Mouse (Mus musculus): ENCODE results near the gene Gm11027. TPM values are rescaled to one million over a fixed set of nuclear protein-coding genes. Genes with fewer than 3 reads are reported as not detected.
A peak's percentile ranks its signal among the peaks of the same experiment; 100 is the strongest.

The Gm11027 gene
- polyA plus RNA-seq, 1 experiment from 2014 or later = not detected

GRCm38 (mm10) chr12:116271071-116271470 is 4.1 kb upstream of the Gm11027 start:
- no peaks in the 10 kb centered on the region for H3K4me1 ChIP-seq (ENCODE audit: control insufficient read depth, insufficient read depth, low read length)
- H3K4me2 ChIP-seq = no peak overlapping the region
- H3K4me3 ChIP-seq (ENCODE audit: low read depth, low read length) = no peak overlapping the region
- H3K9ac ChIP-seq (ENCODE audit: low read depth, low read length) = no peak overlapping the region
- peaks cover 22% of the 10 kb centered on the region for H3K27me3 ChIP-seq (ENCODE audit: control insufficient read depth, insufficient read depth, low read length)
- H3K36me3 ChIP-seq (ENCODE audit: control insufficient read depth, insufficient read depth, low read length) = no peaks in the 10 kb centered on the region
- no peak for ATAC-seq (replicated peaks; ENCODE audit: insufficient number of reproducible peaks, low FRiP score, low TSS enrichment)
- no peak overlapping the region for H3K27ac ChIP-seq (ENCODE audit: low read depth, low read length)
- H3K9me3 ChIP-seq (replicated peaks; ENCODE audit: control insufficient read depth, low read length) = no peaks in the 10 kb centered on the region
- WGBS (ENCODE audit: insufficient replicate concordance) = 92% methylated on average over 2 of the region's 2 CpGs

- Histone ChIP-seq H3K36me3 (ENCODE audit: control insufficient read depth, insufficient read depth, low read length) (no peaks in the 10 kb centered on the region), H3K4me3 (ENCODE audit: low read depth, low read length) (no peak overlapping the region), H3K27ac (ENCODE audit: low read depth, low read length) (no peak overlapping the region), H3K4me1 (ENCODE audit: control insufficient read depth, insufficient read depth, low read length) (no peaks in the 10 kb centered on the region), H3K9ac (ENCODE audit: low read depth, low read length) (no peak overlapping the region), H3K4me2 (no peak overlapping the region), H3K9me3 (replicated peaks; ENCODE audit: control insufficient read depth, low read length) (no peaks in the 10 kb centered on the region), H3K27me3 (ENCODE audit: control insufficient read depth, insufficient read depth, low read length) (peaks cover 10% of the 10 kb centered on the region)
- ATAC-seq (replicated peaks; ENCODE audit: insufficient number of reproducible peaks, low FRiP score, low TSS enrichment) = no peak
- 57% methylated on average over 1 of the region's 1 CpGs for WGBS (ENCODE audit: insufficient replicate concordance)
These were observed 1.5 kb upstream of the Gm11027 start for GRCm38 (mm10) chr12:116273733-116274132.

GRCm38 (mm10) chr12:116275631-116276030 is 445 bp downstream of the Gm11027 start:
- no peak for ATAC-seq (replicated peaks; ENCODE audit: insufficient number of reproducible peaks, low FRiP score, low TSS enrichment)
- Histone ChIP-seq H3K9ac (ENCODE audit: low read depth, low read length) (no peak overlapping the region), H3K4me2 (no peak overlapping the region), H3K9me3 (replicated peaks; ENCODE audit: control insufficient read depth, low read length) (no peaks in the 10 kb centered on the region), H3K27me3 (ENCODE audit: control insufficient read depth, insufficient read depth, low read length) (peaks cover 8% of the 10 kb centered on the region), H3K36me3 (ENCODE audit: control insufficient read depth, insufficient read depth, low read length) (no peaks in the 10 kb centered on the region), H3K4me3 (ENCODE audit: low read depth, low read length) (no peak overlapping the region), H3K4me1 (ENCODE audit: control insufficient read depth, insufficient read depth, low read length) (no peaks in the 10 kb centered on the region), H3K27ac (ENCODE audit: low read depth, low read length) (no peak overlapping the region)
- WGBS (ENCODE audit: insufficient replicate concordance) = 87% methylated on average over 4 of the region's 4 CpGs

GRCm38 (mm10) chr12:116276961-116277360 is 1.8 kb downstream of the Gm11027 start:
- ATAC-seq (replicated peaks; ENCODE audit: insufficient number of reproducible peaks, low FRiP score, low TSS enrichment) = no peak
- H3K27ac ChIP-seq (ENCODE audit: low read depth, low read length) = no peak overlapping the region
- H3K9me3 ChIP-seq (replicated peaks; ENCODE audit: control insufficient read depth, low read length) = no peaks in the 10 kb centered on the region
- peaks cover 2% of the 10 kb centered on the region; the same call in 1 of the 2 replicates for H3K27me3 ChIP-seq (ENCODE audit: control insufficient read depth, insufficient read depth, low read length)
- 23% methylated on average over 2 of the region's 2 CpGs for WGBS (ENCODE audit: insufficient replicate concordance)
- H3K4me2 ChIP-seq = no peak overlapping the region
- no peak overlapping the region for H3K4me3 ChIP-seq (ENCODE audit: low read depth, low read length)
- H3K4me1 ChIP-seq (ENCODE audit: control insufficient read depth, insufficient read depth, low read length) = no peaks in the 10 kb centered on the region
- H3K9ac ChIP-seq (ENCODE audit: low read depth, low read length) = no peak overlapping the region
- no peaks in the 10 kb centered on the region for H3K36me3 ChIP-seq (ENCODE audit: control insufficient read depth, insufficient read depth, low read length)

- no peaks in the 10 kb centered on the region for H3K4me1 ChIP-seq (ENCODE audit: control insufficient read depth, insufficient read depth, low read length)
- H3K27me3 ChIP-seq (ENCODE audit: control insufficient read depth, insufficient read depth, low read length) = peaks cover 2% of the 10 kb centered on the region; the same call in 1 of the 2 replicates
- no peaks in the 10 kb centered on the region for H3K9me3 ChIP-seq (replicated peaks; ENCODE audit: control insufficient read depth, low read length)
- H3K4me2 ChIP-seq = no peak overlapping the region
- no peak overlapping the region for H3K4me3 ChIP-seq (ENCODE audit: low read depth, low read length)
- no peak overlapping the region for H3K9ac ChIP-seq (ENCODE audit: low read depth, low read length)
- ATAC-seq (replicated peaks; ENCODE audit: insufficient number of reproducible peaks, low FRiP score, low TSS enrichment) = no peak
- no peak overlapping the region for H3K27ac ChIP-seq (ENCODE audit: low read depth, low read length)
- 83% methylated on average over 1 of the region's 1 CpGs for WGBS (ENCODE audit: insufficient replicate concordance)
- H3K36me3 ChIP-seq (ENCODE audit: control insufficient read depth, insufficient read depth, low read length) = no peaks in the 10 kb centered on the region
These were observed 3.4 kb downstream of the Gm11027 start for GRCm38 (mm10) chr12:116278541-116278940.

- H3K4me2 ChIP-seq = no peak overlapping the region
- WGBS (ENCODE audit: insufficient replicate concordance) = 88% methylated on average over 2 of the region's 2 CpGs
- no peaks in the 10 kb centered on the region for H3K9me3 ChIP-seq (replicated peaks; ENCODE audit: control insufficient read depth, low read length)
- H3K9ac ChIP-seq (ENCODE audit: low read depth, low read length) = no peak overlapping the region
- H3K4me1 ChIP-seq (ENCODE audit: control insufficient read depth, insufficient read depth, low read length) = no peaks in the 10 kb centered on the region
- no peak for ATAC-seq (replicated peaks; ENCODE audit: insufficient number of reproducible peaks, low FRiP score, low TSS enrichment)
- no peak overlapping the region for H3K4me3 ChIP-seq (ENCODE audit: low read depth, low read length)
- H3K27ac ChIP-seq (ENCODE audit: low read depth, low read length) = no peak overlapping the region
- no peaks in the 10 kb centered on the region for H3K36me3 ChIP-seq (ENCODE audit: control insufficient read depth, insufficient read depth, low read length)
- 0 out of 2 replicates have a peak, but pooled peaks cover 2% of the 10 kb centered on the region for H3K27me3 ChIP-seq (ENCODE audit: control insufficient read depth, insufficient read depth, low read length)
These were observed 4.0 kb downstream of the Gm11027 start for GRCm38 (mm10) chr12:116279181-116279580.

GRCm38 (mm10) chr12:116280149-116280652 is 5.0 kb downstream of the Gm11027 start:
- Histone ChIP-seq H3K36me3 (ENCODE audit: control insufficient read depth, insufficient read depth, low read length) (no peaks in the 10 kb centered on the region), H3K27me3 (ENCODE audit: control insufficient read depth, insufficient read depth, low read length) (0 out of 2 replicates have a peak, but pooled peaks cover 2% of the 10 kb centered on the region), H3K9me3 (replicated peaks; ENCODE audit: control insufficient read depth, low read length) (no peaks in the 10 kb centered on the region), H3K4me3 (ENCODE audit: low read depth, low read length) (peak overlapping the region; percentile 93), H3K4me1 (ENCODE audit: control insufficient read depth, insufficient read depth, low read length) (no peaks in the 10 kb centered on the region), H3K4me2 (peak overlapping the region; percentile 91), H3K27ac (ENCODE audit: low read depth, low read length) (peak overlapping the region; percentile 98), H3K9ac (ENCODE audit: low read depth, low read length) (peak overlapping the region; percentile 97)
- ATAC-seq (replicated peaks; ENCODE audit: insufficient number of reproducible peaks, low FRiP score, low TSS enrichment) = no peak; the same call in 1 of the 2 replicates
- 5% methylated on average over 7 of the region's 7 CpGs for WGBS (ENCODE audit: insufficient replicate concordance)

GRCm38 (mm10) chr12:116280653-116281364 is 5.6 kb downstream of the Gm11027 start, which contains the start of gene Esyt2:
Esyt2 (plus strand) TSS chr12:116281196.
- H3K27me3 ChIP-seq (ENCODE audit: control insufficient read depth, insufficient read depth, low read length) = 0 out of 2 replicates have a peak, but pooled peaks cover 2% of the 10 kb centered on the region
- H3K9ac ChIP-seq (ENCODE audit: low read depth, low read length) = peak within 1 kb of the TSS; percentile 97
- ATAC-seq (replicated peaks; ENCODE audit: insufficient number of reproducible peaks, low FRiP score, low TSS enrichment) = peak; percentile 97
- H3K4me3 ChIP-seq (ENCODE audit: low read depth, low read length) = peak within 1 kb of the TSS; percentile 93
- under 1% methylated on average over 62 of the region's 68 CpGs for WGBS (ENCODE audit: insufficient replicate concordance)
- H3K27ac ChIP-seq (ENCODE audit: low read depth, low read length) = peak within 1 kb of the TSS; percentile 98
- H3K4me2 ChIP-seq = peak within 1 kb of the TSS; percentile 91
- no peaks in the 10 kb centered on the region for H3K4me1 ChIP-seq (ENCODE audit: control insufficient read depth, insufficient read depth, low read length)
- H3K36me3 ChIP-seq (ENCODE audit: control insufficient read depth, insufficient read depth, low read length) = no peaks in the 10 kb centered on the region
- no peaks in the 10 kb centered on the region for H3K9me3 ChIP-seq (replicated peaks; ENCODE audit: control insufficient read depth, low read length)
